Mouse (Mus musculus): Measurements from ENCODE around the gene Prdx2. TPM values are rescaled to one million over a fixed set of nuclear protein-coding genes. Genes with fewer than 3 reads are reported as not detected.

Gene Prdx2
- polyA plus RNA-seq, 1 experiment from 2014 or later: 590 TPM

- Histone ChIP-seq H3K36me3 (ENCODE audit: control insufficient read depth, insufficient read depth, low read length) (no peaks in the 10 kb centered on the region), H3K4me1 (ENCODE audit: control insufficient read depth, insufficient read depth, low read length) (peaks cover 31% of the 10 kb centered on the region), H3K4me2 (ENCODE audit: low read depth, low read length) (peak overlapping the region; percentile 84; the same call in 1 of the 2 replicates), H3K4me3 (ENCODE audit: low read length) (no peak overlapping the region), H3K9ac (ENCODE audit: low read depth, low read length) (no peak overlapping the region), H3K27me3 (replicated peaks; ENCODE audit: control insufficient read depth, insufficient read depth, low read length) (no peaks in the 10 kb centered on the region), H3K27ac (ENCODE audit: low read length) (no peak overlapping the region), H3K9me3 (ENCODE audit: control insufficient read depth, low read length) (no peaks in the 10 kb centered on the region)
- no peak for ATAC-seq
- 88% methylated on average over 13 of the region's 13 CpGs for WGBS
These were observed 1.7 kb upstream of the Prdx2 start for GRCm38 (mm10) chr8:84967532-84968304.

DNA sequence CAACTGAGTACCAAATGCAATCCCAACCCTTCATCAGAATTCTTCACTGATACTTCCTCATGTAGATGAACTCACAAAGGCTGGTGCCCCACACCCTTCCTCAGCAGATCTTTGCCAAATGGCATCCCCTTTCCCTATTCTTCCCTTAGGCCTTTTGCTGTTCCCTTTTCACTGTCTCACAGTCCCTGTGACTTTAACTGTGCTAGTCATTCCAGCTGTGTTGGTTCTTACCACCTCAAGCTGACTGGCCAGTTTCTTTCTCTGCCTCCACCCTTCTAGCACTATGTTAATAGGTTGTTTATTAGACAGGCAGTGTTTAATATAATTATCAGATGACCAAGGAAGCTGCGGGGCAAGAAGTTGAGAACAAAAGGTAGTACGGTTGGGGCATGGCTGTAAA lies 737 bp upstream of the Prdx2 start:
- Histone ChIP-seq H3K9me3 (ENCODE audit: control insufficient read depth, low read length) (no peaks in the 10 kb centered on the region), H3K27me3 (replicated peaks; ENCODE audit: control insufficient read depth, insufficient read depth, low read length) (no peaks in the 10 kb centered on the region), H3K36me3 (ENCODE audit: control insufficient read depth, insufficient read depth, low read length) (no peaks in the 10 kb centered on the region), H3K4me1 (ENCODE audit: control insufficient read depth, insufficient read depth, low read length) (peaks cover 31% of the 10 kb centered on the region), H3K9ac (ENCODE audit: low read depth, low read length) (peak overlapping the region; percentile 80), H3K4me3 (ENCODE audit: low read length) (peak overlapping the region; percentile 62), H3K4me2 (ENCODE audit: low read depth, low read length) (peak overlapping the region; percentile 84), H3K27ac (ENCODE audit: low read length) (peak overlapping the region; percentile 93)
- 5% methylated on average over 2 of the region's 2 CpGs for WGBS
- ATAC-seq: no peak

- peak overlapping the region; percentile 80 for H3K9ac ChIP-seq (ENCODE audit: low read depth, low read length)
- no peaks in the 10 kb centered on the region for H3K36me3 ChIP-seq (ENCODE audit: control insufficient read depth, insufficient read depth, low read length)
- no peaks in the 10 kb centered on the region for H3K9me3 ChIP-seq (ENCODE audit: control insufficient read depth, low read length)
- peaks cover 30% of the 10 kb centered on the region for H3K4me1 ChIP-seq (ENCODE audit: control insufficient read depth, insufficient read depth, low read length)
- H3K4me2 ChIP-seq (ENCODE audit: low read depth, low read length): peak overlapping the region; percentile 84
- H3K27me3 ChIP-seq (replicated peaks; ENCODE audit: control insufficient read depth, insufficient read depth, low read length): no peaks in the 10 kb centered on the region
- H3K4me3 ChIP-seq (ENCODE audit: low read length): peak overlapping the region; percentile 62
- WGBS: 3% methylated on average over 21 of the region's 21 CpGs
- ATAC-seq: no peak
- H3K27ac ChIP-seq (ENCODE audit: low read length): peak overlapping the region; percentile 93
These were observed 876 bp downstream of the Prdx2 start for GRCm38 (mm10) chr8:84970135-84970790.

GRCm38 (mm10) chr8:84970913-84971312 lies 1.5 kb downstream of the Prdx2 start:
- Histone ChIP-seq H3K36me3 (ENCODE audit: control insufficient read depth, insufficient read depth, low read length) (no peaks in the 10 kb centered on the region), H3K9ac (ENCODE audit: low read depth, low read length) (peak overlapping the region; percentile 80), H3K4me1 (ENCODE audit: control insufficient read depth, insufficient read depth, low read length) (peaks cover 33% of the 10 kb centered on the region), H3K27ac (ENCODE audit: low read length) (no peak overlapping the region), H3K9me3 (ENCODE audit: control insufficient read depth, low read length) (no peaks in the 10 kb centered on the region), H3K27me3 (replicated peaks; ENCODE audit: control insufficient read depth, insufficient read depth, low read length) (no peaks in the 10 kb centered on the region), H3K4me3 (ENCODE audit: low read length) (peak overlapping the region; percentile 62), H3K4me2 (ENCODE audit: low read depth, low read length) (peak overlapping the region; percentile 84)
- no peak for ATAC-seq
- 68% methylated on average over 5 of the region's 5 CpGs for WGBS

GRCm38 (mm10) chr8:84973079-84973478 lies 3.7 kb downstream of the Prdx2 start:
- Histone ChIP-seq H3K4me2 (ENCODE audit: low read depth, low read length) (no peak overlapping the region), H3K9ac (ENCODE audit: low read depth, low read length) (no peak overlapping the region), H3K9me3 (ENCODE audit: control insufficient read depth, low read length) (no peaks in the 10 kb centered on the region), H3K27ac (ENCODE audit: low read length) (no peak overlapping the region), H3K4me1 (ENCODE audit: control insufficient read depth, insufficient read depth, low read length) (peaks cover 32% of the 10 kb centered on the region), H3K4me3 (ENCODE audit: low read length) (no peak overlapping the region), H3K27me3 (replicated peaks; ENCODE audit: control insufficient read depth, insufficient read depth, low read length) (no peaks in the 10 kb centered on the region), H3K36me3 (ENCODE audit: control insufficient read depth, insufficient read depth, low read length) (no peaks in the 10 kb centered on the region)
- no peak for ATAC-seq
- WGBS: 92% methylated on average over 1 of the region's 1 CpGs

GRCm38 (mm10) chr8:84973803-84974542 lies 4.6 kb downstream of the Prdx2 start:
- no peaks in the 10 kb centered on the region for H3K36me3 ChIP-seq (ENCODE audit: control insufficient read depth, insufficient read depth, low read length)
- H3K4me3 ChIP-seq (ENCODE audit: low read length): no peak overlapping the region
- no peak overlapping the region for H3K4me2 ChIP-seq (ENCODE audit: low read depth, low read length)
- H3K4me1 ChIP-seq (ENCODE audit: control insufficient read depth, insufficient read depth, low read length): peaks cover 29% of the 10 kb centered on the region
- H3K9ac ChIP-seq (ENCODE audit: low read depth, low read length): no peak overlapping the region
- H3K27me3 ChIP-seq (replicated peaks; ENCODE audit: control insufficient read depth, insufficient read depth, low read length): no peaks in the 10 kb centered on the region
- H3K9me3 ChIP-seq (ENCODE audit: control insufficient read depth, low read length): no peaks in the 10 kb centered on the region
- 50% methylated on average over 4 of the region's 4 CpGs for WGBS
- no peak for ATAC-seq
- H3K27ac ChIP-seq (ENCODE audit: low read length): no peak overlapping the region

- WGBS: 79% methylated on average over 8 of the region's 8 CpGs
- peaks cover 36% of the 10 kb centered on the region for H3K4me1 ChIP-seq (ENCODE audit: control insufficient read depth, insufficient read depth, low read length)
These were observed 5.3 kb downstream of the Prdx2 start for GRCm38 (mm10) chr8:84974543-84975142.

GRCm38 (mm10) chr8:84975434-84975833 lies 6.0 kb downstream of the Prdx2 start:
- Histone ChIP-seq H3K4me3 (ENCODE audit: low read length) (peak overlapping the region; percentile 76), H3K27me3 (replicated peaks; ENCODE audit: control insufficient read depth, insufficient read depth, low read length) (no peaks in the 10 kb centered on the region), H3K27ac (ENCODE audit: low read length) (peak overlapping the region; percentile 98), H3K9me3 (ENCODE audit: control insufficient read depth, low read length) (no peaks in the 10 kb centered on the region), H3K4me1 (ENCODE audit: control insufficient read depth, insufficient read depth, low read length) (peaks cover 41% of the 10 kb centered on the region), H3K36me3 (ENCODE audit: control insufficient read depth, insufficient read depth, low read length) (no peaks in the 10 kb centered on the region), H3K4me2 (ENCODE audit: low read depth, low read length) (peak overlapping the region; percentile 97), H3K9ac (ENCODE audit: low read depth, low read length) (peak overlapping the region; percentile 87; the same call in 1 of the 2 replicates)
- ATAC-seq: no peak
- WGBS: 30% methylated on average over 7 of the region's 7 CpGs

More at GRCm38 (mm10) chr8:84974543-84975142, 5.3 kb downstream of the Prdx2 start:
- H3K27ac ChIP-seq (ENCODE audit: low read length): no peak overlapping the region
- no peaks in the 10 kb centered on the region for H3K36me3 ChIP-seq (ENCODE audit: control insufficient read depth, insufficient read depth, low read length)
- no peak overlapping the region for H3K4me2 ChIP-seq (ENCODE audit: low read depth, low read length)
- H3K9me3 ChIP-seq (ENCODE audit: control insufficient read depth, low read length): no peaks in the 10 kb centered on the region
- ATAC-seq: no peak
- no peak overlapping the region for H3K4me3 ChIP-seq (ENCODE audit: low read length)
- no peak overlapping the region for H3K9ac ChIP-seq (ENCODE audit: low read depth, low read length)
- H3K27me3 ChIP-seq (replicated peaks; ENCODE audit: control insufficient read depth, insufficient read depth, low read length): no peaks in the 10 kb centered on the region

Measured in intestine, embryonic 16.5 days (tissue).